Mouse (Mus musculus) kidney, postnatal 0 days (tissue): ENCODE results near the gene Npas3. TPM values are rescaled to one million over a fixed set of nuclear protein-coding genes. Genes with fewer than 3 reads are reported as not detected.

Experiments used
- ATAC-seq: fragments of 200-750 bp; cut with Nextera tagmentation; replicated peaks from 2 replicates; pipeline ENCODE4 v1.8.0; 2017; ENCODE audit warnings: low read depth, moderate number of reproducible peaks, moderate TSS enrichment, moderate library complexity; ENCODE audit not compliant: low FRiP score
- DNase-seq: peaks from one replicate; pipeline ENCODE4 v3.0.0-alpha.2; 2016; ENCODE audit warnings: low spot score
- H3K27ac ChIP-seq: fragments of 300-500 bp; sonication (generic); 2 replicates; pipeline ENCODE4 v1.5.1; 2014; ENCODE audit warnings: mild to moderate bottlenecking
- H3K27me3 ChIP-seq: fragments of 300-500 bp; sonication (generic); 2 replicates; pipeline ENCODE4 v1.6.1; 2014; ENCODE audit warnings: low read length, mixed read lengths; ENCODE audit not compliant: insufficient read depth
- H3K36me3 ChIP-seq: fragments of 300-500 bp; sonication (generic); 2 replicates; pipeline ENCODE4 v1.6.1; 2014; ENCODE audit warnings: low read length, mixed read lengths; ENCODE audit not compliant: insufficient read depth
- H3K4me1 ChIP-seq: fragments of 300-500 bp; sonication (generic); replicated peaks from 2 replicates; pipeline ENCODE4 v1.6.1; 2014; ENCODE audit warnings: antibody characterized with exemption, low read length, mixed read lengths; ENCODE audit not compliant: insufficient read depth
- H3K4me2 ChIP-seq: fragments of 300-500 bp; sonication (generic); 2 replicates; pipeline ENCODE4 v1.6.1; 2014; ENCODE audit warnings: mild to moderate bottlenecking, low read length, moderate library complexity, mixed read lengths
- H3K4me3 ChIP-seq: fragments of 300-500 bp; sonication (generic); replicated peaks from 2 replicates; pipeline ENCODE4 v1.5.1; 2014; ENCODE audit warnings: low read depth, low read length
- H3K9ac ChIP-seq: fragments of 300-500 bp; sonication (generic); 2 replicates; pipeline ENCODE4 v1.6.1; 2014; ENCODE audit warnings: low read depth, low read length
- H3K9me3 ChIP-seq: fragments of 300-500 bp; sonication (generic); replicated peaks from 2 replicates; pipeline ENCODE4 v1.6.1; 2016; ENCODE audit warnings: low read length, inconsistent platforms, mixed read lengths
- CTCF ChIP-seq: IDR thresholded peaks from 2 replicates; pipeline ENCODE4 v1.5.1; 2016; ENCODE audit warnings: antibody characterized with exemption, low read depth, mild to moderate bottlenecking, moderate library complexity
- WGBS: fragments of 180-500 bp; shearing (Covaris S2); extraction: QIAGEN DNeasy Blood & Tissue Kit; methylation state at CpG from one replicate; pipeline ENCODE4 v1.1.7; 2014; 5-methylcytosine and 5-hydroxymethylcytosine counted together
- polyA plus RNA-seq: library from polyadenylated mRNA; unstranded; fragments of >200 nt; fragmentation: Nextera tagmentation; extraction: Ambion mirVana; gene quantifications from 2 replicates; pipeline ENCODE4 v1.2.1, GENCODE M21; 2015

Gene Npas3
- polyA plus RNA-seq, 1 experiment from 2014 or later, result 1.2 TPM

DNA sequence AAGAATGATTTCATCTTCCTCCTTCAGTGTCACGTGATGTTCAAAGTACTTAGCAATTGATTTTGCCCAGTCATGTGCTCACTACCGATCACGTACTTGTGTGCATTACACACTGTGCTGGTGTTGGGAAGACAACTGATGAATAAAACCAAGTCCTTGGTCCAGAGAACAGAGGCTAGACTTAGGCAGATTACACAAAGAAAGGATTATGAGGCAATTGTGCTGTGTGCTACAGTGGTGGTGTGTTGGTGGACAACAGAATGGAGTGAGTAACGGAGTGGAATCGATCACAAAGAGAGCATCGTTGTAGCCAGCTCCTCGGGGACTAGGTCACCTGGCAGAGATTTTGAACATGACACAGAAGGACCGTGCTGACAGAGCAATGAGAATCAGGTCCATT, 769.5 kb downstream of the Npas3 start:
- WGBS, result 91% methylated on average over 8 of the region's 8 CpGs
- no peak overlapping the region for H3K4me2 ChIP-seq
- no peaks in the 10 kb centered on the region for H3K27me3 ChIP-seq
- H3K36me3 ChIP-seq, result no peaks in the 10 kb centered on the region
- no peaks in the 10 kb centered on the region for H3K9me3 ChIP-seq
- no peak for TF ChIP-seq CTCF
- no peak overlapping the region for H3K27ac ChIP-seq
- no peaks in the 10 kb centered on the region for H3K4me1 ChIP-seq
- no peak for ATAC-seq
- no peak overlapping the region for H3K4me3 ChIP-seq
- no peak overlapping the region for H3K9ac ChIP-seq
- DNase-seq, result no peak

DNA sequence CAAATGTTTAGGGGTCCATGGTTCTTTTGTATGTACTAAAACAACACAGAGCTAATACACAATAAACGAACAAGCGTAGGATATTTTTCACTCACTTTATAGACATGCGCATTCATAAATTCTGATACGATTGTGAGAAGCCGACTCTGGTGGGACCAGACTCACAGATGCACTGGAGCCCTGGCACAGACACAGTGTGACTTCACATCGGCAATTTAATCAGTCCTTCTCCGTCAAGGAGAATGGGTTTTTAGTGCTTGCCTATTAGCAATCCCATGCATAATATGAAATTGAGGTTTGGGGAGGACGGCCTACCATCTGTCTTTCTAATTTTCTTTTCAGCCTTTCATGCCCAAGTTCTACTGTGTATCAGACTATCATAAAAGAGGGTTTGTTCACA, 771.5 kb downstream of the Npas3 start:
- no peaks in the 10 kb centered on the region for H3K36me3 ChIP-seq
- H3K27me3 ChIP-seq, result no peaks in the 10 kb centered on the region
- DNase-seq (no peak), ATAC-seq (no peak)
- TF ChIP-seq CTCF, result no peak
- no peaks in the 10 kb centered on the region for H3K4me1 ChIP-seq
- H3K9me3 ChIP-seq, result no peaks in the 10 kb centered on the region
- H3K27ac ChIP-seq, result no peak overlapping the region
- no peak overlapping the region for H3K4me3 ChIP-seq
- WGBS, result 95% methylated on average over 8 of the region's 8 CpGs
- H3K4me2 ChIP-seq, result no peak overlapping the region
- H3K9ac ChIP-seq, result no peak overlapping the region

DNA sequence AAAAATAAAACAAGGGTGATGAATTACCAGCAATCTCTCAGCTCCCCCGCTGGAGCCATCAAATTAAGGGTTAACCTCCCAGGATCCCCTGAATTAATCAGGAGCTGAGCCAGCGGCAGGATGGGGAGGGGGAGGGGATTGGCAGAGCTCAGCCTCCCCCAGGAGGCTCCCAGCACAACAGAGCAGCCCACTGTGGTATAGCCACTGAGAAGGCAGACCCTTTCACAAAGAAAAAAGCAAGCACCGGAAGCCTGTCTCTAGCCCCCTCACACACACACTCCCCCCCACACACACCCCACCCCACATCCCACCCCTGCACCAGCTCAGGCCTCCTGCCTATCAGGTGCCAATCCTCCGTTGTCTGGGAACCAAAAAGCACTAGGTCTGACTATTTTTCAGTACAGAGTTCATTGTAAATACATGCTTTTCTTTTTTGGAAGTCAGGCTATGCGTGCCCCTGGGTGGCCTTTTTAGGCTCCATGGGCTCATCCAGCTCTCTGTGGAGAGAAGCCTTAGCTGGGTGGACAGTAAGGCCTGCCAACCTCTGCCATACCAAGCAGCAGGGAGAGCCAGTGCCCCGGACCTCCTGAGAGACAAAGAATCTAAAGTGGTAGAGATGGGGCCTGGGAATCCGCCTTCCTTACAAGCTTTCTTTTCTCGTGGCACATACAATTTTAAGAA, 786.3 kb downstream of the Npas3 start:
- Histone ChIP-seq H3K4me1 (no peaks in the 10 kb centered on the region), H3K27ac (no peak overlapping the region), H3K9me3 (no peaks in the 10 kb centered on the region), H3K4me2 (no peak overlapping the region), H3K4me3 (no peak overlapping the region), H3K27me3 (no peaks in the 10 kb centered on the region), H3K9ac (no peak overlapping the region), H3K36me3 (no peaks in the 10 kb centered on the region)
- TF ChIP-seq CTCF, result no peak
- WGBS, result 36% methylated on average over 8 of the region's 8 CpGs
- no peak for DNase-seq
- ATAC-seq, result no peak

DNA sequence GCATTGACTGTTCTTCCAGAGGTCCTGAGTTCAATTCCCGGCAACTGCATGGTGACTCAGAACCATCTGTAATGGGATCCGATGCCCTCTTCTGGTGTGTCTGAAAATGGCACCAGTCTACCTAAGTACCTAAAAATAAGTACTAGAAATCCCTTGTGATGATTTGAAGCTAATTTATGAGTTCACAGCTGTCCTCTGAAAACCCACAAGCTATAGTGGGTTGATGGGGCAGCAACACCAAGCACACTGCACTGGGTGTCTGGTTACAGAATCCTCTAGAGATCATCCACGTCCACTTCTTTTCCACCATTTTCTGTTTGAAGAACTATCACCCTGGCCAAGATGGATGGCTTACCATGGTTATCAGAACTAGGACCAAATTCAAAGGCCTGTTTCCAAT, 789.1 kb downstream of the Npas3 start:
- Histone ChIP-seq H3K4me1 (no peaks in the 10 kb centered on the region), H3K27ac (no peak overlapping the region), H3K4me2 (no peak overlapping the region), H3K9ac (no peak overlapping the region), H3K36me3 (no peaks in the 10 kb centered on the region), H3K4me3 (no peak overlapping the region), H3K27me3 (no peaks in the 10 kb centered on the region), H3K9me3 (no peaks in the 10 kb centered on the region)
- TF ChIP-seq CTCF, result no peak
- ATAC-seq, result no peak
- WGBS, result 84% methylated on average over 3 of the region's 3 CpGs
- DNase-seq, result no peak

DNA sequence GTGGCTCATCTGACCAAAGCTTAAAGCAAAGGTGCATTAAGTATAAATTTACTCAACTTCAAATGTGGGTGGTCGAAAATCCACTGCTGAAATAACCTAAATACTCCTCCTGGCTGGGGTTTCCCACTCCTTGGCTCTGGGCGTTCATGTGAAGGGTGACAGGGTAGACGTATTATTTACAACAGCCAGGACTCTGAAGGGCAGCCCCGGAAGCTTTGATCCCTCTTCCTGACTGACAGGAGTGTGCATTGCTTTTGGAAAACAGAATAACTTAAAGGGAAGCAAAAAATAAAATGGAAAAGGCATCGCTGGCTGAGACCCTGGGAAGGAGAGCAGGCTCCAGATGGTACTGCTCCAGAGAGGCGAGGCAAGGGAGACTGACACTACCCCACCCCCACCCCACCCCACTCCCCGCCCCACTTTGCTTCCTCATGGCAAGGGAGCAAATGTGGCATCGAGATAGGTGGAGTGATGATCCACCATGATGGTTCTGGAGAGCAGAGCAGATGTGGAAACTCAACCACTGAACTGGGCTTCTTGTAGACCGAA, 794.6 kb downstream of the Npas3 start:
- no peak overlapping the region for H3K9ac ChIP-seq
- no peak overlapping the region for H3K4me2 ChIP-seq
- DNase-seq (peak; percentile 21), ATAC-seq (no peak)
- no peaks in the 10 kb centered on the region for H3K9me3 ChIP-seq
- no peaks in the 10 kb centered on the region for H3K36me3 ChIP-seq
- no peaks in the 10 kb centered on the region for H3K27me3 ChIP-seq
- 0 out of 2 replicates have a peak, but pooled peaks cover 2% of the 10 kb centered on the region for H3K4me1 ChIP-seq
- no peak overlapping the region for H3K27ac ChIP-seq
- 24% methylated on average over 9 of the region's 9 CpGs for WGBS
- TF ChIP-seq CTCF, result no peak
- no peak overlapping the region for H3K4me3 ChIP-seq

DNA sequence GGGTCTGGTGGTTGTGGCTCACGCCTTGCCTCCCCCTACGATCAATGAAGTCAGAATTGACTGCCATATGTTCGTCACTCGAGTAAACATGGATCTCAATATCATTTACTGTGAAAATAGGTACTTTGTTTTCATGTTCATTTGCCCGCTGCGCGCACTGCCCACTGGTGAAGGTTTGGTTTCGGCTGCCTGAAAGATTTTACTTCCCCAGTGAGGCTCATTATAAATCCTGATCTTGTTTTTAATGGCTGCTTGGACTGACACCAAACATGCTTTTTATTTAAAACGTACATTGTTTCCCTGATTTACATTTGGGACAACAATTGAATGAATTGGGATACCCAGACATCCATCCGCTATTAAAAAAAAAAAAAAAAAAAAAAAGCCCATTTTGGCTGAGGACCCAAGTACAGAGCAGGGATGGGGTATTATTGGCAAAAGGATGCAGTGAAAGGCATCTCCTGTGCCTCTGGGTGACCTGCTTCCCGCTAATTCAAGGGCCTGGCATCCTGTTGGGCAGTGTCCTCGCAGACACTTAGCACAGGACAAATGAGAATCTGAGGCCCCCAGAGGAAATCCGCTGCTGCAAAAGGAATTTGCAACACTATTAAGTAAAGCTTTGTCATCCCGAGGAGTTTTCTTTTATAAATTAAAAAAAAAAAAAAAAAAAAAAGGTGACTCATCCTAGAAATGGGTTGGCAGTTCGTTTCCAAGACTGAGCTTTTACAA, 796.3 kb downstream of the Npas3 start:
- Histone ChIP-seq H3K4me3 (no peak overlapping the region), H3K36me3 (no peaks in the 10 kb centered on the region), H3K9ac (no peak overlapping the region), H3K9me3 (no peaks in the 10 kb centered on the region), H3K27me3 (no peaks in the 10 kb centered on the region), H3K27ac (no peak overlapping the region), H3K4me1 (0 out of 2 replicates have a peak, but pooled peaks cover 2% of the 10 kb centered on the region), H3K4me2 (no peak overlapping the region)
- TF ChIP-seq CTCF, result no peak
- ATAC-seq, result no peak
- DNase-seq, result peak; percentile 21
- 56% methylated on average over 15 of the region's 15 CpGs for WGBS
